Mouse (Mus musculus): ENCODE results near the gene Plxnb2.

The Plxnb2 gene

DNA sequence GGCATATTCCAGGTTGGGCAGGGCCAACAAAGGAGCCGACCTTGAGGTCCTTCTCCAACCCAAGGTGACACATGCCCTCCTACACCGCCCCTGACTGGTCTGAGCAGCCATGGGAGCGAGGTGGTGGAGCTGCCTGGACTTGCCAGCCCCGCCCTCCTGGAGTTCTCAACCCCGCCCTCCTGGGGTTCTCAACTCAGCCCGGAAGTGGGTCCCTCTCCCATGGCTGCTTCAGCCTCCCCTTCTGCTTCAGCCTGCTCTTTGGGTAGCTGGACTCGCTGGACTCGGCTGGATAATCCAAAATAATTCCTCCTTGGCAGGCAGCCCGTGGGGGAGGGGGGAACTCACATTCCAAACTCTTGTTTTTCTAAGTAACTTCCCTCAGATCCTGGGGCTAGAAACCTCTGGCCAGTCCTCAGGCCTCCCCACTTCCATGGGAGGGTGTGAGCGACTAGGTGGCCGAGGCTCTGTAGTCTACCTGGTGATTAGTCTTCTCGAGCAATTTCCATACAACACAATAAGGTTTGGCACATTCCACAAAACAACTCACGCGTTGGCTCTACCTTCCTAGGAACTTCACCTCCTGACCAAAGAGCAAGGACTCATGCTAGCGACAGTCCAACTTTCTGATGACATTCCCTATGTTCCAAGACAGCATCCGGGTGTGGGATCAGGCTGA is 1.5 kb downstream of the Plxnb2 start:
- peak; percentile 36 for DNase-seq

DNA sequence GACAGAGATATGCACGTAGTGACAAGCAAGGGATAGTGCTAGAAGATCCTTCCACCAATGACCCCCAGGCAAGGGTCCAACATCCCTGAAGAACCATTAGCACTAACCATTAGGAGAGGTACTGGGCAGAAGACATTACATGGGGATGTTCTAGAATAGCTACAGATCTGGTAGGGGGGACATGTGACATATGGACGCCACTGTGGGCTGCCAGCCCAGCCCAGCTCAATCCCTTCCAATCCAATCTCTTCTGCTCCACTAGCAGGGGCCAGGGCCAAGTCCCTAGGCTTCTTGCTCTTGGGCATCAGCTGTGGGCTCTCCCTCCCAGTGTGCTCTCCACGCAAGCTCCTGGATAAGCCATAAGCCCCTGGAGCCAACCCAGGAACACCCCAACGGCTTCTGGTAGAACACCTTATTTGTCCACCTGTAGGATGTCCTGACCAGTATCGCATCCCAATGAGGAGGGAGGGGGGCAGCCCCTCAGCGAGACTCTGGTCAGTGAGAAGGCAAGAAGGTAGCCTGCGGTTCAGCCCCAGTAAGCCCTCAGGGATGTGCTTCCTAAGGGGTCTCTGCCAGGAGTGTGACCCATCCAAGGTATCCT is 2.2 kb downstream of the Plxnb2 start:
- no peak for DNase-seq

DNA sequence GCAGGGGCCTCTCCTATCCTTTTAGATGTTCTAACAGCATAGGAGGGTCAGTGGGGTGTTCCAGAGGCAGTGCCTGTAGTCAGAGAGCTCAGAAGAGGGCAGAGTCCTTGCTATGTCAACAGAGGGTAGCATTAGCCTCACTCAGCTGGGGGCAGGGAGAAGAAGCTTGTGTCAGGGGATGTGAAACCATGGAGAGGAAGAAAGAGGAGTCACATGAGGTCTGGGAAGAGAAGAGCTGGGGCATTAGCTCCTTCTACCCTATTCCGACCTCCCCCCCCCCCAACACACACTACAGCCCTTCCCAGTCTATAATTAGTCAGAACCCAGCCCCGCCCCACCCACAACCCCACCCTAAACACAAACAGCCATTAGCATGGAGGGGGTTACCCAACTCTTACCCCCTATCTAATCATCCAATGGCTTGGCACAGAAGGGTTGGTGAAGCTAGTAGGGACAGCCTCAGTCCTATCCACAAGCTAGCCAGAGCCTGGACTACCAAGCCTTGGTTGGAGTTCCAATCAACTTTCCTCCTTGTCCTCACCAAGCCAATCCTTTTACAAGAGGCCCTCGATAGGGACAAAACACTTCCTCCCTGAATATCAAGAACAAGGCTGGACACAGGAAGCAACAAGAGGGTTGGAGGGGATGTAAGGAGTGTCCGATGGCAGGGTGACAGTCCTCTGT is 2.9 kb downstream of the Plxnb2 start:
- DNase-seq, result no peak

DNA sequence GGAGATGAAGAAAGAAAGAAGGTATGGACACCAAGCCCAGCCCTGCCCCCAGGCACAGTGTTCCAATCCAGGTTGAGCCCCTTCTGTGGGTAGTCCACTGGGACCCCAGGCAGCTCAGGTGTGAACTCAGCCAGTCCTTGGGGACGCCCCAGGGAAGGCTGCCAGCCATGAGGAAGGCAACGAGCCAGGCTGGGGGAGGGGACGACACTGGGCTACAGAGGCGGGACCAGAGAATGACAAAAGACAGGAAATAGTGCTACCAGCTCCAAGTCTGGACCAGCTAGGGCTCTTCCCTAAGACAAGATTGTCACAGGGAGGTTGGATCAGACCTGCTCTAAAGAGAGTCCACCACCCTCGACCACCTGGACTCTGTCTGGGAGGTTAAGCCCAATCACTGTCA is 3.5 kb downstream of the Plxnb2 start:
- no peak for DNase-seq

GRCm38 (mm10) chr15:89175411-89176155 is 5.0 kb downstream of the Plxnb2 start:
- no peak for DNase-seq

GRCm38 (mm10) chr15:89174889-89175339 is 5.7 kb downstream of the Plxnb2 start:
- no peak for DNase-seq

DNA sequence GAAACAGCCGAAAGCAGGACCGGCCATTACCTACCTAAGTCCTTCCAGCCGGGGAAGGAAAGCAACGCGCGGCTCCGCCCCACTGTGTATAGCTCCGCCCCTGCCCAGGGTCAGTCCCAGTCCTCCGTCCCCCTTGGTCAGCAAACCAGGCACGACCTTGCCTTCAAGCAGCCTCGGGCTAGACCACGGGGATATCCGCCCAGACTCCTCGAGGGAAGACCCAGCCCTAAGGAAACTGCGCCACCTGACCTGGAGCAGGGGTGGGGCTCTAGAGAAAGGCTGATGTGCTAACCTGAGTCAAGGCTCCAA is 6.7 kb downstream of the Plxnb2 start:
- no peak for DNase-seq

- peak; percentile 29 for DNase-seq
Observed at GRCm38 (mm10) chr15:89173024-89173905, 7.3 kb downstream of the Plxnb2 start.

GRCm38 (mm10) chr15:89172276-89172935 is 8.2 kb downstream of the Plxnb2 start:
- DNase-seq, result no peak

GRCm38 (mm10) chr15:89171526-89172051 is 9.0 kb downstream of the Plxnb2 start:
- DNase-seq, result no peak

DNA sequence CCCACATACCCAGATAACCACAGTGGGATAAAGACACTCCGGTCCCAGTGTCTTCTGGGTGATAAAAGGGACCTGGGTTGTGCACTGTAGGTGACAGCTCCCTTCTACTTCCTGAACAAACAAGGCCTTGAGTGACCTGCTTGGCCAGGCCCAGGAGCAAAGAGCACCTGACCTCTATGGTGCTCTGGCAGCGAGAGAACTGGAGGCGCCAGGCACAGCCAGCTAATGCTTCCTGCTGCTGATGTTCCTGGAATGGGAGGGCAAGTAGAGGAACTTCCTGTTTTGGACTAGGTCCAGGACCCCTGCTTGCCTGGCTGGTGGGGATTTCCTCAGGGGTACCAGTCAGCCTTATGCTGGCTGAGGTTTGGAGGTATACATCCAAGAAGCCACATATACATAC is 10.5 kb downstream of the Plxnb2 start:
- DNase-seq, result no peak

DNA sequence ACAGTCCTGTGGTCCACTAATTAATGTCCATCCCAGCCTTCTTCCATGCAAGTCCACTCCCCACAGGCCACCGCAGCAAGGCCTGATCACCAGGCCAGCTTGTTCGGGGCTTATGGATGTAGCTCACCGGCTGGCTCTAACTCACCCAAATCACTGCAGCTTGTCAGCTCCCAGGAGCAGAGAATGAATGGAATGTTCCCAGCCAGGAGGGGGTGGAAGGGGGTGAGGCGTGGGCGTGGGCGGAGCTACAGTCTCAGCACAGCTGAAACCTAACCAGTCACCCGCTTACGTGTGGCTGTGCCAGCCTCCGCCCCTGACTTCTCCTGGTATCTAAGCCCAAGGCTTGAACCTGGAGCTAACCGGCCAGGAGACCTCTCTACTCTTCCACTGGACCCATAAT is 11.2 kb downstream of the Plxnb2 start:
- DNase-seq, result no peak

GRCm38 (mm10) chr15:89168922-89169321 is 11.7 kb downstream of the Plxnb2 start:
- DNase-seq, result no peak

DNA sequence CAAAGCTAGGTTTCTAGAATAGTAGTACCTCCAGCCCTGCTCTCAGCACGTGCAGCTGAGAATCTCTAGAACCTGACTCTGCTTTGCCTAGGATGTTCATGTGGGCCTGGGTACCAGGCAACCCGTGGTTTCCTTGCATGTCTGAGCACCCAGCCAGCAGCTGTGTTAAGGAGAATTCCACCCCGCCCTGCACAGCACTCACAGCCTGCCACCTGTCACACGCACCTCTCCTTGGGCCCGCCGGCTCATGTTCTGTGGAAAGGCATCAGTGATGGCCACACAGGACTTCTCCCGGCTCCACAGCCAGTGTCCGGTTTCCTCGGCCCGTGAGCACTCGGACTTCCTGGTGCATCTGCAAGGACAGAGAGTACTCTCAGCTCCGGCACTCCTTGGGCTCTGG is 15.1 kb downstream of the Plxnb2 start:
- DNase-seq, result no peak

- no peak for DNase-seq
Observed at GRCm38 (mm10) chr15:89161397-89161796, 19.2 kb downstream of the Plxnb2 start.

- DNase-seq, result no peak
Observed at GRCm38 (mm10) chr15:89158516-89158915, 22.1 kb downstream of the Plxnb2 start.

DNA sequence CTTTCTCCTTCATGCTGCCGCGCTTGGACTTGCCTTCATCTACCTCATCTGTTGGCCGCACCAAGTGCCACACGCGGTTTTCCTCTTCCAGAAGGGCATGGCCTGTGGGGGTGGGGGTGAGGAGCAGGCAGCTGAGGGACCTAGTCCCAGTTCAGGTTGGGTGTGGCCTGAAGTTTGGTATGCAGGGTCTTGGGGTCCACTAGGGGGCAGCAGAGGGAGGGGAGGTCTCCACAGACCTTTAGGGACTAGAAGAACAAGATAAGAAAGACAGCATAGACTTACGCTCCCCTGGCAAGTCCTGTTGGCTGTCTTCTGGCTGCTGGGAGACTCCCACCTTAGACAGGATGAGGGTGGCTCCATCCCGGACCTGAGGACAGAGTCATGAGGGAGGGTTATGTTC is 22.6 kb downstream of the Plxnb2 start:
- DNase-seq, result peak; percentile 82

GRCm38 (mm10) chr15:89152312-89152711 is 28.3 kb downstream of the Plxnb2 start:
- DNase-seq, result no peak

DNA sequence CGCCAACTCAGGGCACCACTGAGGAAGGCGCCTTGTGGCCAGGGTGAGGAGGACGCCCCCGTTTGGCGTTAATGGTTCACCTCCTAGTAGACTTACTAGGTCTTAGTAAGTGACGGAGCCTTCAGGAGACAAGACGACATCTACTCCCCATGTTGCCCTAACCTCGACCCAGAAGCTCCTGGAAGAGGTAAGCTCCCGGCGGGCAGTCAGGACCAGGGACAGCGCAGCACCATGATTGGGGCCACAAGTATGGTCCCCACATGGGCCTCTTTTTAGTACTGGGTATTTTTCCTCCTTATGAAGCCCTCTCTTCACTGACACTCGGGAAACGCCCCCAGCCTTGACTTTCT is 30.6 kb downstream of the Plxnb2 start:
- peak; percentile 59 for DNase-seq

GRCm38 (mm10) chr15:89149271-89150040 is 31.1 kb downstream of the Plxnb2 start, which contains the start of gene Mapk11:
Mapk11 (minus strand) TSS chr15:89149628.
- DNase-seq, result peak; percentile 82
